Mouse (Mus musculus) forebrain, embryonic 10.5 days (tissue): ENCODE measurements around the gene Ralgapb. TPM values are rescaled to one million over a fixed set of nuclear protein-coding genes. Genes with fewer than 3 reads are reported as not detected.

Experiments
- DNase-seq: peaks from one replicate; pipeline ENCODE4 v3.0.0-alpha.2; 2017; ENCODE audit warnings: low spot score; ENCODE audit errors: extremely low spot score
- H3K27ac ChIP-seq: fragments of 300-500 bp; sonication (generic); 2 replicates; pipeline ENCODE4 v1.5.1; 2016; ENCODE audit warnings: mild to moderate bottlenecking
- H3K27me3 ChIP-seq: fragments of 300-500 bp; sonication (generic); 2 replicates; pipeline ENCODE4 v1.6.1; 2016; ENCODE audit warnings: mild to moderate bottlenecking; ENCODE audit not compliant: poor library complexity, severe bottlenecking
- H3K36me3 ChIP-seq: fragments of 300-500 bp; sonication (generic); replicated peaks from 2 replicates; pipeline ENCODE4 v1.6.1; 2016; ENCODE audit warnings: mild to moderate bottlenecking, moderate library complexity
- H3K4me1 ChIP-seq: fragments of 300-500 bp; sonication (generic); 2 replicates; pipeline ENCODE4 v1.6.1; 2016
- H3K4me3 ChIP-seq: fragments of 300-500 bp; sonication (generic); 2 replicates; pipeline ENCODE4 v1.5.1; 2016; ENCODE audit warnings: mild to moderate bottlenecking, moderate library complexity
- H3K9me3 ChIP-seq: fragments of 300-500 bp; sonication (generic); 2 replicates; pipeline ENCODE4 v1.6.1; 2016; ENCODE audit warnings: mild to moderate bottlenecking, moderate library complexity
- WGBS: fragments of 180-500 bp; shearing (Covaris S2); methylation state at CpG from one replicate; pipeline ENCODE4 v1.1.7; 2016; 5-methylcytosine and 5-hydroxymethylcytosine counted together
- polyA plus RNA-seq: library from polyadenylated mRNA; unstranded; fragments of >200 nt; fragmentation: Nextera tagmentation; extraction: Ambion mirVana; gene quantifications from 2 replicates; pipeline ENCODE4 v1.2.1, GENCODE M21; 2016

Gene Ralgapb
- polyA plus RNA-seq, 1 experiment from 2014 or later, result 13.6 TPM

DNA sequence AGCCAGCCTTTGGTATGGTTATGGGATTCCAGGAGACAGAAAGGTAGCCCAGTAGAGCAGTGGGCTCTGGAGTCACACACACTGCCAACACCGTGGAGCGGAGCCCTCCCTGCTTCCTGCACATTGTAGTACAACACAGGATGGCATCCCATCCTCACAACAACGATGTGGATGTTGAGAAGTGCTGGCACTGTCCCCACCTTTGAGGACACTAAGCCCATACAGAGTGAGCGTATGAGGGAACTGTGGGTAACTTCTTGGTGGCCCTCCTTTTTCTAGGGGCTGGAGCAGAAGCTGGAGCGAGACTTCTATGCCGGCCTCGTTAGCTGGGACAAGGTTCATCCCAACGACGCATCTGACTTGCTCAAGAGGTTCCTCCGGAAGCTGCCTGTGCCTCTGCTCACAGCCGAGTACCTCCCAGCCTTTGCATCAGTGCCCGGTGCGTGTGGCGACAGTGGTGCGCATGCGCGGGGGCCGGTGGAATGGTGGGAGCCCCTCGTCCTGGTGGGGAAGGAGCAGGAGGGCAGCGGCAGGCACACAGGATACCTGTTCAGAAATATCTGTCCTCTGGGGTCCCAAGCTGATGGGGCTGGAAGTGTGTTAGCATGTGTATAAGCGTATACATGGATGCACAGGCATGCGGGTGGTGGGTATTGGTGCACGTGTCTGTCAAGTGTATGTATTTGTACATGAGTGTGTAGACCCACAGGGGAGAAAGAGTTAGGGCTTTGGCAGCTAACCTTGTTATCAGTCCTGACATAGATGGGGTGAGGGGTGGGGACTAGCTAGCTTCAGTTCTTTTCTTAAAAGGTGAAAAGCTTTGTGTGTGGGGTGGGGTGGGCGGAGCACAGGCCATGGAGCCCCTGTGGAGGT lies 130.0 kb downstream of the Ralgapb start:
- Histone ChIP-seq H3K9me3 (no peaks in the 10 kb centered on the region), H3K4me3 (peak overlapping the region; percentile 32), H3K27ac (peak overlapping the region; percentile 26), H3K36me3 (no peaks in the 10 kb centered on the region), H3K27me3 (peaks cover 9% of the 10 kb centered on the region), H3K4me1 (peaks cover 9% of the 10 kb centered on the region)
- peak; percentile 44 for DNase-seq
- WGBS, result 59% methylated on average over 24 of the region's 24 CpGs

DNA sequence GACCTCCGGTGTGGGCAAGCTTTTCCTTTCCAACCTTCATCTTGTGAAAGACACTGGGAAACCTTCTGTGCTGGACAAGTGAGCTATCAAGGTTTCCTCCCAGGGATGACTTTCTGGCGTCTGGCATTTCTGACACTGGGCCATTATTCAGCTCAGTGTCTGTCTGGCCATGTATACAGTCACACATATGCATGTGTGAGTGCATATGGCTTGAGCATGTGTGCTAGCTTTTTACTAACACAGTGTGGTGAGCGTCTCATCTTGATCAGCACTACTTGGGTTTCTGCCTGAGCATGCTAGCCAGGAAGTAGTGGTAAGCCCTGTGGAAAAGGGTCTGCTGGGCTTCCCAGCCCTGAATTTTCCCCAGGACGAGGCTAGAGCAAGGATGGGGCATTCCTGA lies 131.6 kb downstream of the Ralgapb start:
- peaks cover 11% of the 10 kb centered on the region for H3K4me1 ChIP-seq
- DNase-seq, result no peak
- WGBS, result 57% methylated on average over 4 of the region's 4 CpGs
- peaks cover 11% of the 10 kb centered on the region for H3K27me3 ChIP-seq
- no peaks in the 10 kb centered on the region for H3K36me3 ChIP-seq
- no peaks in the 10 kb centered on the region for H3K9me3 ChIP-seq
- no peak overlapping the region for H3K27ac ChIP-seq
- no peak overlapping the region for H3K4me3 ChIP-seq

DNA sequence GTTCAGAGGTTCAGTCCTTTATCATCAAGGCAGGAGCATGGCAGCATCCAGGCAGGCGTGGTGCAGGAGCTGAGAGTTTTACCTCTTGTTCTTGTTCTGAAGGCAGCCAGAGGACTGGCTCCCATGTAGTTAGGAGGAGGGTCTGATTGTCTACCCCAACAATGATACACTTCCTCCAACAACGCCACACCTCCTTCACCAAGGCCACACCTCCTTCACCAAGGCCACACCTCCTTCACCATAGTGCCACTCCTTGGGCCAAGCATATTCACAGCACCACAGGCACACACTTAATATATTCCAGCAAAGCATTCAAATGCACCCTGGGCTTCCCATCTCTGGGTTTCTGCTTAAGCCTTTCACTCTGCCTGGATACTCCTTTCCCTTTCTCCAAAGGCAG lies 135.6 kb downstream of the Ralgapb start:
- Histone ChIP-seq H3K36me3 (no peaks in the 10 kb centered on the region), H3K27ac (no peak overlapping the region), H3K27me3 (peaks cover 26% of the 10 kb centered on the region), H3K9me3 (no peaks in the 10 kb centered on the region), H3K4me3 (no peak overlapping the region), H3K4me1 (peaks cover 11% of the 10 kb centered on the region)
- DNase-seq, result no peak
- WGBS, result 81% methylated on average over 2 of the region's 2 CpGs

DNA sequence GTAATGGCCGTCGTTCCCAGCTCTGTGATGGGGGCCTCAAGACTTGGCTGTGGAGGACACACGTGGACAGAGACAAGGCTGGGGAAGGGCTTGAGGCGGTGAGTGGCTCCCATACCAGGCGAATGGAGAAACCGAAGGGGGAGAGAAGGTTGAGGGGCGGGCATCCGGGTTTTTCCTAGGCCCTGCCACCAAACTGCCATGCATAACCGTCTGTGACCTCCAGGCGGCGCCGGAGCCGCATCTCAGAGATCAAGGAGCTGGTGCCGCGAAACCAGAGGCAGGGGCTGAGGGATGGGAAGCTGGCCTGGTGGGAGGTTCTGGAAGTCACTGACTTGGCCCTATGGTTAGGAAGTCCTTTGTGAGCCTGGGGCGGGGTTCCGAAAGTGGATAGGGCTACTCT lies 137.1 kb downstream of the Ralgapb start:
- Histone ChIP-seq H3K27me3 (peaks cover 40% of the 10 kb centered on the region), H3K4me3 (no peak overlapping the region), H3K27ac (peak overlapping the region; percentile 8; the same call in 1 of the 2 replicates), H3K36me3 (no peaks in the 10 kb centered on the region), H3K4me1 (peaks cover 11% of the 10 kb centered on the region), H3K9me3 (no peaks in the 10 kb centered on the region)
- WGBS, result 3% methylated on average over 17 of the region's 17 CpGs
- DNase-seq, result peak; percentile 88

Other genes starting within 250 kb of the Ralgapb start
- gene D630003M21Rik, start 180.6 kb upstream of the Ralgapb start, polyA plus RNA-seq, result 2.3 and 3.1 TPM in 2 replicates
- gene Bpi, start 151.8 kb upstream of the Ralgapb start, polyA plus RNA-seq, result not detected in 2 replicates
- gene Lbp, start 103.4 kb upstream of the Ralgapb start, polyA plus RNA-seq, result 1.9 and 2.0 TPM in 2 replicates
- 16.2 and 17.9 TPM in 2 replicates for gene Snhg11, start 34.2 kb upstream of the Ralgapb start, polyA plus RNA-seq
- gene Adig, start 92.8 kb downstream of the Ralgapb start, polyA plus RNA-seq, result not detected in 2 replicates
- 0.28 and 0.62 TPM in 2 replicates for gene Arhgap40, start 102.9 kb downstream of the Ralgapb start, polyA plus RNA-seq
- 0.14 and 0.47 TPM in 2 replicates for gene Slc32a1, start 200.9 kb downstream of the Ralgapb start, polyA plus RNA-seq
- 14.1 and 17.0 TPM in 2 replicates for gene Actr5, start 215.0 kb downstream of the Ralgapb start, polyA plus RNA-seq